Mouse (Mus musculus): ENCODE data around the gene Inpp5d. TPM values are rescaled to one million over a fixed set of nuclear protein-coding genes. Genes with fewer than 3 reads are reported as not detected.

Inpp5d gene
- polyA plus RNA-seq, 1 experiment from 2014 or later, result 5.6 TPM

GRCm38 (mm10) chr1:87722081-87722480 is 102.0 kb downstream of the Inpp5d start:
- H3K9ac ChIP-seq (ENCODE audit: low read depth, low read length), result no peak overlapping the region
- WGBS, result 62% methylated on average over 2 of the region's 2 CpGs
- no peaks in the 10 kb centered on the region for H3K9me3 ChIP-seq (replicated peaks; ENCODE audit: control insufficient read depth, low read length, poor library complexity, severe bottlenecking)
- no peaks in the 10 kb centered on the region for H3K4me1 ChIP-seq (ENCODE audit: control insufficient read depth, insufficient read depth, low read length)
- no peak for ATAC-seq
- H3K4me2 ChIP-seq (ENCODE audit: low read length), result no peak overlapping the region
- H3K27me3 ChIP-seq (ENCODE audit: control insufficient read depth, insufficient read depth, low read depth, low read length), result no peaks in the 10 kb centered on the region
- no peaks in the 10 kb centered on the region for H3K36me3 ChIP-seq (ENCODE audit: control insufficient read depth, insufficient read depth, low read length)
- H3K4me3 ChIP-seq (ENCODE audit: low read depth, low read length), result no peak overlapping the region
- H3K27ac ChIP-seq (ENCODE audit: low read length), result no peak overlapping the region

DNA sequence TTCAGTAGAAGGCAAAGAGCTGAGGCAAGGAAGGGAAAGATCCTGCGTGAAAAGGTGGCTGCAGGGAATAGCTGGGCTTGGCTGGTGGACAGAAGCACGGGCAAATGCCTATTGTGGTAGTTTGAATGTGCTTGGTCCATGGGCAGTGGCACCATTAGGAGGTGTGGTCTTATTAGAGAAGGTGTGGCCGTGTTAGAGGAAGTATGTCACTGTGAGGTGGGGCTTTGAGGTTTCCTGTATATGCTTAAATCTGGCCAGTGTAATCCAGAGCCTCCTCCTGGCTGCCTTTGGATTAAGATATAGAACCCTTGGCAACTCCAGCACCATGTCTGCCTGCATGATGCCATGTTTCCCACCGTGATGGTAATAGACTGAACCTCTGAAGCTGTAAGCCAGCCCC is 103.2 kb downstream of the Inpp5d start:
- Histone ChIP-seq H3K36me3 (ENCODE audit: control insufficient read depth, insufficient read depth, low read length) (no peaks in the 10 kb centered on the region), H3K27ac (ENCODE audit: low read length) (no peak overlapping the region), H3K4me2 (ENCODE audit: low read length) (no peak overlapping the region), H3K4me3 (ENCODE audit: low read depth, low read length) (no peak overlapping the region), H3K9ac (ENCODE audit: low read depth, low read length) (no peak overlapping the region), H3K27me3 (ENCODE audit: control insufficient read depth, insufficient read depth, low read depth, low read length) (no peaks in the 10 kb centered on the region), H3K4me1 (ENCODE audit: control insufficient read depth, insufficient read depth, low read length) (no peaks in the 10 kb centered on the region), H3K9me3 (replicated peaks; ENCODE audit: control insufficient read depth, low read length, poor library complexity, severe bottlenecking) (no peaks in the 10 kb centered on the region)
- ATAC-seq, result no peak
- 81% methylated on average over 4 of the region's 4 CpGs for WGBS

- ATAC-seq, result no peak
- no peak overlapping the region for H3K4me2 ChIP-seq (ENCODE audit: low read length)
- no peak overlapping the region for H3K9ac ChIP-seq (ENCODE audit: low read depth, low read length)
- WGBS, result 76% methylated on average over 2 of the region's 2 CpGs
- no peaks in the 10 kb centered on the region for H3K9me3 ChIP-seq (replicated peaks; ENCODE audit: control insufficient read depth, low read length, poor library complexity, severe bottlenecking)
- no peaks in the 10 kb centered on the region for H3K36me3 ChIP-seq (ENCODE audit: control insufficient read depth, insufficient read depth, low read length)
- no peak overlapping the region for H3K27ac ChIP-seq (ENCODE audit: low read length)
- no peak overlapping the region for H3K4me3 ChIP-seq (ENCODE audit: low read depth, low read length)
- no peaks in the 10 kb centered on the region for H3K27me3 ChIP-seq (ENCODE audit: control insufficient read depth, insufficient read depth, low read depth, low read length)
- no peaks in the 10 kb centered on the region for H3K4me1 ChIP-seq (ENCODE audit: control insufficient read depth, insufficient read depth, low read length)
Observed at GRCm38 (mm10) chr1:87729070-87729469, 109.0 kb downstream of the Inpp5d start.

- Histone ChIP-seq H3K36me3 (ENCODE audit: control insufficient read depth, insufficient read depth, low read length) (no peaks in the 10 kb centered on the region), H3K27ac (ENCODE audit: low read length) (no peak overlapping the region), H3K27me3 (ENCODE audit: control insufficient read depth, insufficient read depth, low read depth, low read length) (no peaks in the 10 kb centered on the region), H3K9me3 (replicated peaks; ENCODE audit: control insufficient read depth, low read length, poor library complexity, severe bottlenecking) (no peaks in the 10 kb centered on the region), H3K4me2 (ENCODE audit: low read length) (no peak overlapping the region), H3K9ac (ENCODE audit: low read depth, low read length) (no peak overlapping the region), H3K4me3 (ENCODE audit: low read depth, low read length) (no peak overlapping the region), H3K4me1 (ENCODE audit: control insufficient read depth, insufficient read depth, low read length) (no peaks in the 10 kb centered on the region)
- 84% methylated on average over 6 of the region's 6 CpGs for WGBS
- no peak for ATAC-seq
Observed at GRCm38 (mm10) chr1:87729850-87730249, 109.7 kb downstream of the Inpp5d start.

- Histone ChIP-seq H3K9ac (ENCODE audit: low read depth, low read length) (no peak overlapping the region), H3K4me2 (ENCODE audit: low read length) (no peak overlapping the region), H3K36me3 (ENCODE audit: control insufficient read depth, insufficient read depth, low read length) (no peaks in the 10 kb centered on the region), H3K27ac (ENCODE audit: low read length) (no peak overlapping the region), H3K27me3 (ENCODE audit: control insufficient read depth, insufficient read depth, low read depth, low read length) (no peaks in the 10 kb centered on the region), H3K4me1 (ENCODE audit: control insufficient read depth, insufficient read depth, low read length) (no peaks in the 10 kb centered on the region), H3K9me3 (replicated peaks; ENCODE audit: control insufficient read depth, low read length, poor library complexity, severe bottlenecking) (no peaks in the 10 kb centered on the region), H3K4me3 (ENCODE audit: low read depth, low read length) (no peak overlapping the region)
- 90% methylated on average over 7 of the region's 7 CpGs for WGBS
- ATAC-seq, result no peak
Observed at GRCm38 (mm10) chr1:87730271-87730670, 110.2 kb downstream of the Inpp5d start.

DNA sequence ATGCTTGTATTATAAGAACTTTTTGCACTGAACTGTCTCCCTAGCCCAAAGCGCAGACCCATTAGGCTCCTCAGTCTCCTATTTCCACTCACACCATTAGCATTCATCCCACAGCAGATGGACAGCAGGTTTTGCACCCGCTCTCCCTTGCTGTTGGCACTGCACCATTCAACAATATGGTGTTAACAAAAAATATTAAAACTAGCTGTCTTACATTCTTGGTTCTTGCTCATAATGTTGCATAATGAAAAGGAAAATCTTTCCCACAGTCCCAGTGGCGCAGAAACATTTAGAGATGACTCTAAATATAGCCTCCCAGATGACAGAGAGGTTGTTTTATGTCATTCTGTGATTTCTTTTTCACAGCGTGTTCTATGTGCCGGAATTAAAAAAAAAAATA is 113.1 kb downstream of the Inpp5d start:
- ATAC-seq, result no peak
- no peak overlapping the region for H3K4me2 ChIP-seq (ENCODE audit: low read length)
- no peaks in the 10 kb centered on the region for H3K36me3 ChIP-seq (ENCODE audit: control insufficient read depth, insufficient read depth, low read length)
- no peak overlapping the region for H3K9ac ChIP-seq (ENCODE audit: low read depth, low read length)
- no peaks in the 10 kb centered on the region for H3K9me3 ChIP-seq (replicated peaks; ENCODE audit: control insufficient read depth, low read length, poor library complexity, severe bottlenecking)
- H3K4me3 ChIP-seq (ENCODE audit: low read depth, low read length), result no peak overlapping the region
- WGBS, result 86% methylated on average over 5 of the region's 5 CpGs
- H3K27me3 ChIP-seq (ENCODE audit: control insufficient read depth, insufficient read depth, low read depth, low read length), result no peaks in the 10 kb centered on the region
- no peaks in the 10 kb centered on the region for H3K4me1 ChIP-seq (ENCODE audit: control insufficient read depth, insufficient read depth, low read length)
- H3K27ac ChIP-seq (ENCODE audit: low read length), result no peak overlapping the region

DNA sequence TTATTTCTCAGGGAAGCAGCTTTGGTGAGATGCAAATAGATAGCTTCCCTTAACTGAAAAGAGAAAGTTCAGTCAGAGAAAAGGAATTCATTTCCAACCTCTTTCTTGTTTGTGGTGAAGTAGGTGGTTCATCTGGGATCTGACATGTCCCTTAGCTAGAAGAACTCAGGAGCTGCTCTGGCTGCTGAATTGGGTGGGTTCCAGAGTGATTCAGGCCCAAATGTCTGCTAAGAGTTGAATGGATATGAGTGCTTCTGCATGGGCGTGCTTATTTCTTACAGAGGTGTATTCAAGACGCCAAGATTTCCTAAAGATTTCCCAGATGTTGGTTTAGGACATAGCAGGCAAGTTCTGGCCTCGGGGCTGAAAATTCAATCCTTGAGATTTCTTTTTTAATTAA is 114.0 kb downstream of the Inpp5d start:
- Histone ChIP-seq H3K4me3 (ENCODE audit: low read depth, low read length) (no peak overlapping the region), H3K27ac (ENCODE audit: low read length) (no peak overlapping the region), H3K9me3 (replicated peaks; ENCODE audit: control insufficient read depth, low read length, poor library complexity, severe bottlenecking) (no peaks in the 10 kb centered on the region), H3K4me1 (ENCODE audit: control insufficient read depth, insufficient read depth, low read length) (no peaks in the 10 kb centered on the region), H3K9ac (ENCODE audit: low read depth, low read length) (no peak overlapping the region), H3K36me3 (ENCODE audit: control insufficient read depth, insufficient read depth, low read length) (no peaks in the 10 kb centered on the region), H3K4me2 (ENCODE audit: low read length) (no peak overlapping the region), H3K27me3 (ENCODE audit: control insufficient read depth, insufficient read depth, low read depth, low read length) (no peaks in the 10 kb centered on the region)
- no peak for ATAC-seq
- WGBS, result 89% methylated on average over 3 of the region's 3 CpGs

- Histone ChIP-seq H3K27me3 (ENCODE audit: control insufficient read depth, insufficient read depth, low read depth, low read length) (no peaks in the 10 kb centered on the region; the same call in 1 of the 2 replicates), H3K36me3 (ENCODE audit: control insufficient read depth, insufficient read depth, low read length) (no peaks in the 10 kb centered on the region), H3K4me3 (ENCODE audit: low read depth, low read length) (no peak overlapping the region), H3K4me2 (ENCODE audit: low read length) (no peak overlapping the region), H3K9ac (ENCODE audit: low read depth, low read length) (no peak overlapping the region), H3K27ac (ENCODE audit: low read length) (no peak overlapping the region), H3K4me1 (ENCODE audit: control insufficient read depth, insufficient read depth, low read length) (no peaks in the 10 kb centered on the region), H3K9me3 (replicated peaks; ENCODE audit: control insufficient read depth, low read length, poor library complexity, severe bottlenecking) (no peaks in the 10 kb centered on the region)
- 81% methylated on average over 6 of the region's 6 CpGs for WGBS
- ATAC-seq, result no peak
Observed at GRCm38 (mm10) chr1:87740584-87741290, 120.6 kb downstream of the Inpp5d start.

GRCm38 (mm10) chr1:87749360-87749973 is 129.4 kb downstream of the Inpp5d start:
- H3K9me3 ChIP-seq (replicated peaks; ENCODE audit: control insufficient read depth, low read length, poor library complexity, severe bottlenecking), result no peaks in the 10 kb centered on the region
- H3K4me2 ChIP-seq (ENCODE audit: low read length), result no peak overlapping the region
- no peak for ATAC-seq

More at GRCm38 (mm10) chr1:87749360-87749973, 129.4 kb downstream of the Inpp5d start:
- no peaks in the 10 kb centered on the region for H3K36me3 ChIP-seq (ENCODE audit: control insufficient read depth, insufficient read depth, low read length)
- no peak overlapping the region for H3K4me3 ChIP-seq (ENCODE audit: low read depth, low read length)
- H3K9ac ChIP-seq (ENCODE audit: low read depth, low read length), result no peak overlapping the region
- H3K27me3 ChIP-seq (ENCODE audit: control insufficient read depth, insufficient read depth, low read depth, low read length), result no peaks in the 10 kb centered on the region; the same call in 1 of the 2 replicates
- H3K4me1 ChIP-seq (ENCODE audit: control insufficient read depth, insufficient read depth, low read length), result no peaks in the 10 kb centered on the region
- no peak overlapping the region for H3K27ac ChIP-seq (ENCODE audit: low read length)
